Mouse (Mus musculus): Measurements from ENCODE around the gene Gm42906.

DNA sequence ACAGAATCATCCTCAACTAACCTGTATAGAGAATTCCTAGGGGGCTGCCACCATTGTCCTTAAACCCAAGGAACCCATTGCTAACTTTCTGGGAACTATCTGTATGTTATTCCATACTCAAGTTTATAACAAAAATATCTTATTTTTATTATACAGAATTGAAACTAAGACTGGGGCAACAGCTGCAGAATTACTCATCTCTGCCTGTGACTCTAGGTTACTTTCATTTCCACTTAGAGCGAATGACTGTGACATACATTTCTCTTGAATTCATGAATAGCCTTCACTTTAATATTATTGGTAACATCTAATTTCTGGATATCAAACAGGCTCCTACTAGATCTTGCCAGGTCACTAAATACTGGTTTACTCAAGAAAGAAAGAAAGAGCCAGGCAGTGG lies 217.1 kb downstream of the Gm42906 start:
- TF ChIP-seq CTCF (IDR thresholded peaks at IDR 0.05; ENCODE audit: borderline replicate concordance, extremely low read depth, insufficient read depth, insufficient read length) (no peak), POLR2A (IDR thresholded peaks at IDR 0.05; ENCODE audit: borderline replicate concordance, extremely low read depth, insufficient read depth, insufficient read length, poor library complexity, severe bottlenecking) (no peak)

Measured in brain, embryonic 14.5 days (tissue).